Mouse (Mus musculus) G1E (cell line): Measurements from ENCODE around the gene Fam19a3. TPM values are rescaled to one million over a fixed set of nuclear protein-coding genes. Genes with fewer than 3 reads are reported as not detected.

ENCODE experiments used
- ATAC-seq: 2 replicates; pipeline ENCODE4 v1.8.0; 2016; ENCODE audit warnings: mild to moderate bottlenecking; ENCODE audit not compliant: insufficient number of reproducible peaks, poor library complexity, low FRiP score, severe bottlenecking; ENCODE audit errors: extremely low read depth
- DNase-seq: peaks from one replicate; pipeline ENCODE4 v3.0.0; 2012; ENCODE audit warnings: low spot score
- H3K27me3 ChIP-seq: 2 replicates; pipeline ENCODE4 v1.6.1; 2012; ENCODE audit warnings: mild to moderate bottlenecking, low read length, inconsistent platforms; ENCODE audit not compliant: insufficient read depth
- H3K36me3 ChIP-seq: replicated peaks from 2 replicates; pipeline ENCODE3; 2012; ENCODE audit warnings: mild to moderate bottlenecking, inconsistent platforms
- H3K4me1 ChIP-seq: 2 replicates; pipeline ENCODE4 v1.6.1; 2012; ENCODE audit warnings: low read depth, low read length, inconsistent platforms, mixed read lengths; ENCODE audit not compliant: insufficient read depth
- H3K4me3 ChIP-seq: 2 replicates; pipeline ENCODE4 v1.5.1; 2012; ENCODE audit warnings: low read depth, mild to moderate bottlenecking, inconsistent platforms, low read length, moderate library complexity, mixed read lengths
- H3K9me3 ChIP-seq: replicated peaks from 2 replicates; pipeline ENCODE4 v1.6.1; 2012; ENCODE audit warnings: inconsistent platforms
- CTCF ChIP-seq: IDR thresholded peaks from 2 replicates; pipeline ENCODE4 v1.5.1; 2012; ENCODE audit warnings: low read depth, low read length, inconsistent platforms, mixed read lengths
- GATA2 ChIP-seq: IDR thresholded peaks from 2 replicates; pipeline ENCODE4 v1.6.1; 2012; ENCODE audit warnings: low read depth, low read length, inconsistent platforms, borderline replicate concordance
- POLR2AphosphoS5 ChIP-seq: IDR thresholded peaks from 2 replicates; pipeline ENCODE4 v1.6.1; 2012; ENCODE audit warnings: low read depth, low read length, inconsistent platforms; ENCODE audit not compliant: insufficient replicate concordance
- polyA plus RNA-seq: library from polyadenylated mRNA; stranded (reverse); fragments of >175 nt; gene quantifications from 2 replicates; pipeline ENCODE4 v1.2.3, GENCODE M21; 2012
- total RNA-seq, 2 experiments: library from RNA; stranded (forward) in 1 of 2; stranded (reverse) in 1 of 2; fragments of 200-1000 nt in 1 of 2; fragments of >200 nt in 1 of 2; fragmentation: Nextera tagmentation in 1 of 2; gene quantifications; 2 replicates each; pipeline ENCODE4 v1.2.3; 2014 to 2017

Gene Fam19a3
- total and polyA plus RNA-seq, 3 experiments, result 0.11 TPM; not detected in 2

DNA sequence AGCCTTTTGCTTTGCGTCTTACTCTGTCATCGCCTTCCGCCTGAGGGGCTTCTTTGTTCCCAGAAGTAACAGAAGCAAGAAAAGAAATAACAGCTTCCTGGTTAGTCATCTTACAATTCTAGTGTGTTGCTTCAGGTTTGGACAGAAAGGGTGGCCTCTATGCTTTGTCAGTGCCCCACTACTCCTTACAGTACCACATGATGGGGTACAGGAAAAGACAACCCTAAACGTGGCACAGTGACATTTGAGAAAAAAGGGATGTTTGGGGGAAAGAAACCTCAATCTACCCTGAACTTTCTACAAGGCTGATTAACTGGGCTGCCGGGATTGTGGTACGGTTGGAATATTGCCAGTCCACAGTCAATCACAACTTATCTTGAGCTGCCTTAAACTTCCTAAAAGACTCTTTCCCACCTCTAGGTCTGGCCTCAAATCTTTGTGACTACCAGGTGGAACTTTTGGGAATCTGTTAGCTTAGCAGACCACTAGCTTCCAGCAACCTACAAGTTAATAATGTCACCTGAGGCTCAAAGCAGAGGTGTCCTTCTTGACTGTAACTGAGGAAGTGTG, 52.3 kb downstream of the Fam19a3 start:
- TF ChIP-seq GATA2 (no peak), CTCF (no peak), POLR2AphosphoS5 (no peak)
- no peaks in the 10 kb centered on the region for H3K27me3 ChIP-seq
- H3K36me3 ChIP-seq, result no peaks in the 10 kb centered on the region
- H3K9me3 ChIP-seq, result no peaks in the 10 kb centered on the region
- DNase-seq, result no peak
- ATAC-seq, result no peak
- H3K4me1 ChIP-seq, result no peaks in the 10 kb centered on the region
- no peak overlapping the region for H3K4me3 ChIP-seq

Other genes starting within 250 kb of the Fam19a3 start
- gene Slc16a1, start 143.2 kb downstream of the Fam19a3 start, total RNA-seq (2014; fragmentation: Nextera tagmentation), result 32.1 and 75.1 TPM in 2 replicates
- 49.8 and 52.7 TPM in 2 replicates for gene Slc16a1, start 143.2 kb downstream of the Fam19a3 start, total RNA-seq (2017)
- gene Slc16a1, start 143.2 kb downstream of the Fam19a3 start, polyA plus RNA-seq, result 62.5 and 76.5 TPM in 2 replicates
- not detected in 2 replicates for gene Ppm1j, start 784 bp downstream of the Fam19a3 start, total RNA-seq (2014; fragmentation: Nextera tagmentation)
- not detected in 2 replicates for gene Ppm1j, start 784 bp downstream of the Fam19a3 start, total RNA-seq (2017)
- 0.08 and 0.16 TPM in 2 replicates for gene Ppm1j, start 784 bp downstream of the Fam19a3 start, polyA plus RNA-seq
- gene Rhoc, start 6.5 kb upstream of the Fam19a3 start, total RNA-seq (2014; fragmentation: Nextera tagmentation), result 3.4 and 5.5 TPM in 2 replicates
- gene Rhoc, start 6.5 kb upstream of the Fam19a3 start, total RNA-seq (2017), result 2.2 and 2.8 TPM in 2 replicates
- 1.2 and 1.4 TPM in 2 replicates for gene Rhoc, start 6.5 kb upstream of the Fam19a3 start, polyA plus RNA-seq
- gene Mov10, start 36.7 kb upstream of the Fam19a3 start, total RNA-seq (2014; fragmentation: Nextera tagmentation), result 33.2 and 34.5 TPM in 2 replicates
- gene Mov10, start 36.7 kb upstream of the Fam19a3 start, total RNA-seq (2017), result 7.4 and 8.1 TPM in 2 replicates
- gene Mov10, start 36.7 kb upstream of the Fam19a3 start, polyA plus RNA-seq, result 57.0 and 65.0 TPM in 2 replicates
- gene St7l, start 82.2 kb upstream of the Fam19a3 start, total RNA-seq (2014; fragmentation: Nextera tagmentation), result 32.7 and 34.2 TPM in 2 replicates
- gene St7l, start 82.2 kb upstream of the Fam19a3 start, total RNA-seq (2017), result 25.6 and 25.9 TPM in 2 replicates
- 2.8 and 3.1 TPM in 2 replicates for gene St7l, start 82.2 kb upstream of the Fam19a3 start, polyA plus RNA-seq
- gene Capza1, start 82.7 kb upstream of the Fam19a3 start, total RNA-seq (2014; fragmentation: Nextera tagmentation), result 181 and 182 TPM in 2 replicates
- 148 and 168 TPM in 2 replicates for gene Capza1, start 82.7 kb upstream of the Fam19a3 start, total RNA-seq (2017)
- 12.5 and 12.9 TPM in 2 replicates for gene Capza1, start 82.7 kb upstream of the Fam19a3 start, polyA plus RNA-seq
- gene Wnt2b, start 180.1 kb upstream of the Fam19a3 start, total RNA-seq (2014; fragmentation: Nextera tagmentation), result not detected in 2 replicates
- 0.11 TPM in 1 of 2 replicates, not detected in the other for gene Wnt2b, start 180.1 kb upstream of the Fam19a3 start, total RNA-seq (2017)
- not detected in 2 replicates for gene Wnt2b, start 180.1 kb upstream of the Fam19a3 start, polyA plus RNA-seq